Mouse (Mus musculus): ENCODE measurements around the gene Tomm6.

- TF ChIP-seq CTCF (IDR thresholded peaks at IDR 0.05; ENCODE audit: low read depth) (no peak), EP300 (IDR thresholded peaks at IDR 0.05; ENCODE audit: low read depth) (no peak)
Measured at GRCm38 (mm10) chr17:47703556-47703955, 15.4 kb upstream of the Tomm6 start.

All from liver, postnatal 0 days (tissue).